Mouse (Mus musculus): ENCODE measurements around the gene Aifm1.

Gene Aifm1
- long read RNA-seq, experiment 1, transcript Aifm1-201 (16 exons, 2,237 nt) = major isoform, 142 of 170 reads
- long read RNA-seq, experiment 1, partial matches to known transcripts = 19 of 170 reads
- long read RNA-seq, experiment 1, other reads (novel, unspliced or antisense) = 9 of 170 reads
- long read RNA-seq, experiment 2, transcript Aifm1-201 (16 exons, 2,237 nt) = major isoform, 106 of 146 reads
- long read RNA-seq, experiment 2, partial matches to known transcripts = 30 of 146 reads
- long read RNA-seq, experiment 2, other reads (novel, unspliced or antisense) = 10 of 146 reads

GRCm38 (mm10) chrX:48513166-48513807, at the start of gene Aifm1:
Gene Aifm1, minus strand, starts transcription at chrX:48513563.
- intact Hi-C loops (cut with DNase I) = no loop called here

- intact Hi-C loops (cut with DNase I) = loop anchor here (2.0 kb wide), 1 partner anchor 33 kb away; no protein-coding TSS in a partner anchor
Observed at GRCm38 (mm10) chrX:48532175-48532574, 18.8 kb upstream of the Aifm1 start.

GRCm38 (mm10) chrX:48526435-48526834, 13.1 kb upstream of the Aifm1 start:
- intact Hi-C loops (cut with DNase I) = loop anchor here (10.0 kb wide), 1 partner anchor 102 kb away; no protein-coding TSS in a partner anchor

GRCm38 (mm10) chrX:48525866-48526265, 12.5 kb upstream of the Aifm1 start:
- intact Hi-C loops (cut with DNase I) = loop anchor here (10.0 kb wide), 1 partner anchor 101 kb away; no protein-coding TSS in a partner anchor

- intact Hi-C loops (cut with DNase I) = loop anchor here (10.0 kb wide), 1 partner anchor 101 kb away; no protein-coding TSS in a partner anchor
Observed at GRCm38 (mm10) chrX:48525332-48525731, 12.0 kb upstream of the Aifm1 start.

- intact Hi-C loops (cut with DNase I) = loop anchor here (10.0 kb wide), 1 partner anchor 99 kb away; no protein-coding TSS in a partner anchor
Observed at GRCm38 (mm10) chrX:48523512-48523911, 10.1 kb upstream of the Aifm1 start.

GRCm38 (mm10) chrX:48521651-48522050, 8.3 kb upstream of the Aifm1 start:
- intact Hi-C loops (cut with DNase I) = loop anchor here (10.0 kb wide), 1 partner anchor 97 kb away; no protein-coding TSS in a partner anchor

- intact Hi-C loops (cut with DNase I) = loop anchor here (10.0 kb wide), 1 partner anchor 95 kb away; no protein-coding TSS in a partner anchor
Observed at GRCm38 (mm10) chrX:48519549-48520085, 6.3 kb upstream of the Aifm1 start.

GRCm38 (mm10) chrX:48518808-48519548, 5.6 kb upstream of the Aifm1 start, which contains the start of gene Rab33a:
Gene Rab33a, plus strand, starts transcription at chrX:48519285.
- intact Hi-C loops (cut with DNase I) = no loop called here

GRCm38 (mm10) chrX:48518211-48518807, 4.9 kb upstream of the Aifm1 start:
- intact Hi-C loops (cut with DNase I) = no loop called here

GRCm38 (mm10) chrX:48513824-48514223, 461 bp upstream of the Aifm1 start:
- intact Hi-C loops (cut with DNase I) = no loop called here

- intact Hi-C loops (cut with DNase I) = no loop called here
Observed at GRCm38 (mm10) chrX:48493763-48494162, 19.6 kb downstream of the Aifm1 start.

GRCm38 (mm10) chrX:48481687-48482086, 31.7 kb downstream of the Aifm1 start:
- intact Hi-C loops (cut with DNase I) = no loop called here

- intact Hi-C loops (cut with DNase I) = no loop called here
Observed at GRCm38 (mm10) chrX:48481095-48481494, 32.3 kb downstream of the Aifm1 start.

- intact Hi-C loops (cut with DNase I) = no loop called here
Observed at GRCm38 (mm10) chrX:48467355-48467946, 45.9 kb downstream of the Aifm1 start.

GRCm38 (mm10) chrX:48466174-48466573, 47.2 kb downstream of the Aifm1 start:
- intact Hi-C loops (cut with DNase I) = no loop called here

- intact Hi-C loops (cut with DNase I) = no loop called here
Observed at GRCm38 (mm10) chrX:48464436-48464835, 48.9 kb downstream of the Aifm1 start.

- intact Hi-C loops (cut with DNase I) = no loop called here
Observed at GRCm38 (mm10) chrX:48463636-48464035, 49.7 kb downstream of the Aifm1 start.

- intact Hi-C loops (cut with DNase I) = no loop called here
Observed at GRCm38 (mm10) chrX:48462754-48463507, 50.4 kb downstream of the Aifm1 start, which contains the start of gene Elf4. Gene Elf4, minus strand, starts transcription at chrX:48463132.

- intact Hi-C loops (cut with DNase I) = no loop called here
Observed at GRCm38 (mm10) chrX:48462297-48462696, 51.1 kb downstream of the Aifm1 start.

Data from adrenal gland (tissue).